Mouse (Mus musculus): Measurements from ENCODE around the gene Pfdn6. TPM values are rescaled to one million over a fixed set of nuclear protein-coding genes. Genes with fewer than 3 reads are reported as not detected.
"Not testable (repeated sequence)": the region's sequence is repeated elsewhere in the genome, so short reads cannot be mapped to it uniquely, and the experiment has no call there.

Pfdn6 gene
- 125 and 133 TPM in 2 replicates for polyA plus RNA-seq (2015; fragmentation: Nextera tagmentation; extraction: Ambion mirVana)

GRCm38 (mm10) chr17:33940206-33940805 lies at the start of gene Pfdn6, which contains the start of gene Wdr46:
TSS of gene Pfdn6 (minus strand) at chr17:33940343.
TSS of gene Wdr46 (plus strand) at chr17:33940660.
- WGBS, result under 1% methylated on average over 36 of the region's 36 CpGs
- peaks cover 26% of the 10 kb centered on the region for H3K36me3 ChIP-seq (ENCODE audit: control insufficient read depth, insufficient read depth)
- 0 out of 2 replicates have a peak within 1 kb of the TSS, but pooled peaks have one; percentile 44 for H3K27ac ChIP-seq (ENCODE audit: low read length)

GRCm38 (mm10) chr17:33982136-33982535 lies 42.0 kb upstream of the Pfdn6 start:
- peak overlapping the region; percentile 75; the same call in 1 of the 2 replicates for H3K4me2 ChIP-seq (ENCODE audit: low read depth, low read length)
- H3K4me1 ChIP-seq (ENCODE audit: control insufficient read depth, insufficient read depth, low read length), result peaks cover 16% of the 10 kb centered on the region
- not testable (repeated sequence) for H3K9me3 ChIP-seq (replicated peaks; ENCODE audit: control insufficient read depth, low read length); H3K9ac ChIP-seq (ENCODE audit: low read length); ATAC-seq (replicated peaks; ENCODE audit: extremely low read depth, insufficient read depth, low FRiP score); H3K27ac ChIP-seq (ENCODE audit: low read length); H3K36me3 ChIP-seq (ENCODE audit: control insufficient read depth, insufficient read depth); H3K4me3 ChIP-seq (ENCODE audit: low read length)
- 9% methylated on average over 8 of the region's 8 CpGs for WGBS
- peaks cover 29% of the 10 kb centered on the region for H3K27me3 ChIP-seq (ENCODE audit: control insufficient read depth, insufficient read depth, low read length)

More at GRCm38 (mm10) chr17:33940206-33940805, at the start of gene Pfdn6, which contains the start of gene Wdr46:
- peak within 1 kb of the TSS; percentile 89 for H3K9ac ChIP-seq (ENCODE audit: low read length)
- no peaks in the 10 kb centered on the region for H3K9me3 ChIP-seq (replicated peaks; ENCODE audit: control insufficient read depth, low read length)
- H3K4me3 ChIP-seq (ENCODE audit: low read length), result peak within 1 kb of the TSS; percentile 87
- ATAC-seq (replicated peaks; ENCODE audit: extremely low read depth, insufficient read depth, low FRiP score), result peak; percentile 88
- peak within 1 kb of the TSS; percentile 77 for H3K4me2 ChIP-seq (ENCODE audit: low read depth, low read length)
- H3K27me3 ChIP-seq (ENCODE audit: control insufficient read depth, insufficient read depth, low read length), result no peaks in the 10 kb centered on the region
- peaks cover 15% of the 10 kb centered on the region for H3K4me1 ChIP-seq (ENCODE audit: control insufficient read depth, insufficient read depth, low read length)

- Histone ChIP-seq H3K4me1 (ENCODE audit: control insufficient read depth, insufficient read depth, low read length) (peaks cover 16% of the 10 kb centered on the region), H3K4me2 (ENCODE audit: low read depth, low read length) (peak overlapping the region; percentile 75), H3K27me3 (ENCODE audit: control insufficient read depth, insufficient read depth, low read length) (peaks cover 33% of the 10 kb centered on the region), H3K9ac (ENCODE audit: low read length) (peak overlapping the region; percentile 72), H3K4me3 (ENCODE audit: low read length) (peak overlapping the region; percentile 62), H3K27ac (ENCODE audit: low read length) (peak overlapping the region; percentile 86)
- under 1% methylated on average over 27 of the region's 27 CpGs for WGBS
- not testable (repeated sequence) for H3K9me3 ChIP-seq (replicated peaks; ENCODE audit: control insufficient read depth, low read length); H3K36me3 ChIP-seq (ENCODE audit: control insufficient read depth, insufficient read depth)
- peak; percentile 94 for ATAC-seq (replicated peaks; ENCODE audit: extremely low read depth, insufficient read depth, low FRiP score)
These were observed 41.2 kb upstream of the Pfdn6 start for GRCm38 (mm10) chr17:33981192-33981909.

- no peaks in the 10 kb centered on the region for H3K9me3 ChIP-seq (replicated peaks; ENCODE audit: control insufficient read depth, low read length)
- H3K4me3 ChIP-seq (ENCODE audit: low read length), result no peak overlapping the region
- WGBS, result 69% methylated on average over 19 of the region's 19 CpGs
- H3K4me1 ChIP-seq (ENCODE audit: control insufficient read depth, insufficient read depth, low read length), result peaks cover 16% of the 10 kb centered on the region
- peak overlapping the region; percentile 50 for H3K27ac ChIP-seq (ENCODE audit: low read length)
- no peak overlapping the region; the same call in 1 of the 2 replicates for H3K9ac ChIP-seq (ENCODE audit: low read length)
- H3K27me3 ChIP-seq (ENCODE audit: control insufficient read depth, insufficient read depth, low read length), result peaks cover 36% of the 10 kb centered on the region
- H3K4me2 ChIP-seq (ENCODE audit: low read depth, low read length), result peak overlapping the region; percentile 75; the same call in 1 of the 2 replicates
- no peaks in the 10 kb centered on the region for H3K36me3 ChIP-seq (ENCODE audit: control insufficient read depth, insufficient read depth)
- peak; percentile 5; the same call in 1 of the 2 replicates for ATAC-seq (replicated peaks; ENCODE audit: extremely low read depth, insufficient read depth, low FRiP score)
These were observed 40.3 kb upstream of the Pfdn6 start for GRCm38 (mm10) chr17:33980181-33981035.

- H3K9ac ChIP-seq (ENCODE audit: low read length), result no peak overlapping the region
- no peak for ATAC-seq (replicated peaks; ENCODE audit: extremely low read depth, insufficient read depth, low FRiP score)
- 52% methylated on average over 6 of the region's 6 CpGs for WGBS
- H3K27me3 ChIP-seq (ENCODE audit: control insufficient read depth, insufficient read depth, low read length), result peaks cover 36% of the 10 kb centered on the region
- H3K36me3 ChIP-seq (ENCODE audit: control insufficient read depth, insufficient read depth), result no peaks in the 10 kb centered on the region
- peaks cover 16% of the 10 kb centered on the region for H3K4me1 ChIP-seq (ENCODE audit: control insufficient read depth, insufficient read depth, low read length)
- H3K27ac ChIP-seq (ENCODE audit: low read length), result no peak overlapping the region
- H3K4me2 ChIP-seq (ENCODE audit: low read depth, low read length), result no peak overlapping the region
- no peaks in the 10 kb centered on the region for H3K9me3 ChIP-seq (replicated peaks; ENCODE audit: control insufficient read depth, low read length)
- no peak overlapping the region for H3K4me3 ChIP-seq (ENCODE audit: low read length)
These were observed 39.4 kb upstream of the Pfdn6 start for GRCm38 (mm10) chr17:33979512-33980050.

GRCm38 (mm10) chr17:33978631-33979031 lies 38.5 kb upstream of the Pfdn6 start:
- no peaks in the 10 kb centered on the region for H3K36me3 ChIP-seq (ENCODE audit: control insufficient read depth, insufficient read depth)

GRCm38 (mm10) chr17:33977861-33978557 lies 37.9 kb upstream of the Pfdn6 start:
- Histone ChIP-seq H3K27me3 (ENCODE audit: control insufficient read depth, insufficient read depth, low read length) (peaks cover 38% of the 10 kb centered on the region), H3K9me3 (replicated peaks; ENCODE audit: control insufficient read depth, low read length) (no peaks in the 10 kb centered on the region), H3K4me1 (ENCODE audit: control insufficient read depth, insufficient read depth, low read length) (peaks cover 16% of the 10 kb centered on the region), H3K4me2 (ENCODE audit: low read depth, low read length) (peak overlapping the region; percentile 64), H3K9ac (ENCODE audit: low read length) (peak overlapping the region; percentile 34), H3K4me3 (ENCODE audit: low read length) (peak overlapping the region; percentile 52), H3K27ac (ENCODE audit: low read length) (no peak overlapping the region), H3K36me3 (ENCODE audit: control insufficient read depth, insufficient read depth) (no peaks in the 10 kb centered on the region)
- 2% methylated on average over 57 of the region's 57 CpGs for WGBS
- no peak for ATAC-seq (replicated peaks; ENCODE audit: extremely low read depth, insufficient read depth, low FRiP score)

More at GRCm38 (mm10) chr17:33978631-33979031, 38.5 kb upstream of the Pfdn6 start:
- H3K9ac ChIP-seq (ENCODE audit: low read length), result peak overlapping the region; percentile 34
- no peak overlapping the region for H3K27ac ChIP-seq (ENCODE audit: low read length)
- peak overlapping the region; percentile 64 for H3K4me2 ChIP-seq (ENCODE audit: low read depth, low read length)
- peaks cover 16% of the 10 kb centered on the region for H3K4me1 ChIP-seq (ENCODE audit: control insufficient read depth, insufficient read depth, low read length)
- H3K4me3 ChIP-seq (ENCODE audit: low read length), result peak overlapping the region; percentile 52
- WGBS, result under 1% methylated on average over 17 of the region's 17 CpGs
- peaks cover 38% of the 10 kb centered on the region for H3K27me3 ChIP-seq (ENCODE audit: control insufficient read depth, insufficient read depth, low read length)
- no peaks in the 10 kb centered on the region for H3K9me3 ChIP-seq (replicated peaks; ENCODE audit: control insufficient read depth, low read length)
- ATAC-seq (replicated peaks; ENCODE audit: extremely low read depth, insufficient read depth, low FRiP score), result 0 out of 2 replicates have a peak, but pooled peaks have one; percentile 10

- no peak for ATAC-seq (replicated peaks; ENCODE audit: extremely low read depth, insufficient read depth, low FRiP score)
- H3K36me3 ChIP-seq (ENCODE audit: control insufficient read depth, insufficient read depth), result no peaks in the 10 kb centered on the region
- no peak overlapping the region for H3K9ac ChIP-seq (ENCODE audit: low read length)
- H3K4me3 ChIP-seq (ENCODE audit: low read length), result no peak overlapping the region
- H3K27me3 ChIP-seq (ENCODE audit: control insufficient read depth, insufficient read depth, low read length), result peaks cover 22% of the 10 kb centered on the region
- H3K4me1 ChIP-seq (ENCODE audit: control insufficient read depth, insufficient read depth, low read length), result peaks cover 7% of the 10 kb centered on the region
- no peak overlapping the region for H3K4me2 ChIP-seq (ENCODE audit: low read depth, low read length)
- H3K9me3 ChIP-seq (replicated peaks; ENCODE audit: control insufficient read depth, low read length), result peaks cover 8% of the 10 kb centered on the region
- 57% methylated on average over 3 of the region's 3 CpGs for WGBS
- H3K27ac ChIP-seq (ENCODE audit: low read length), result no peak overlapping the region
These were observed 33.4 kb upstream of the Pfdn6 start for GRCm38 (mm10) chr17:33973572-33973971.
